Mouse (Mus musculus) A20 (cell line): Measurements from ENCODE around the gene Togaram2.

ENCODE experiments used
- DNase-seq: peaks from one replicate; pipeline ENCODE4 v3.0.0-alpha.2; 2011; ENCODE audit warnings: low read depth, low spot score

Gene Togaram2

DNA sequence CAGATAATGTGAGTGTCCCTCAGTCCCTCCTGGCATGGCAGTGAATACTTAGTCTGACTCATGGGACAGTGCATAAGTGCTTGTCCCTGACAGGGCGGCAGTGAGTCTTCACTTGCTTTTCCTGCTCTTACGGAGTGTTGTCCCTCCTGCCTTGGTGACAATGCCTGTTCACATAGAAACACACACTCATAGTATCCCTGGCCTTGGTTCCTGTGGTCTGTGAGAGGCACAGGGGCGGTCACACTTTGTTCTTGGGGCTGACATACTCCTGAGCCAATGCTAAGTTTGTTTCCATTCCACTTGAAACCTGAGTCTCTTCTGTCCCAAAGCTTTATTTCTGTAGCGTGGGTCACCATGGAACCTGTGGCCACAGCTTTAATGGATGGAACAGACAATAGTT is 9.3 kb downstream of the Togaram2 start:
- DNase-seq, result no peak

DNA sequence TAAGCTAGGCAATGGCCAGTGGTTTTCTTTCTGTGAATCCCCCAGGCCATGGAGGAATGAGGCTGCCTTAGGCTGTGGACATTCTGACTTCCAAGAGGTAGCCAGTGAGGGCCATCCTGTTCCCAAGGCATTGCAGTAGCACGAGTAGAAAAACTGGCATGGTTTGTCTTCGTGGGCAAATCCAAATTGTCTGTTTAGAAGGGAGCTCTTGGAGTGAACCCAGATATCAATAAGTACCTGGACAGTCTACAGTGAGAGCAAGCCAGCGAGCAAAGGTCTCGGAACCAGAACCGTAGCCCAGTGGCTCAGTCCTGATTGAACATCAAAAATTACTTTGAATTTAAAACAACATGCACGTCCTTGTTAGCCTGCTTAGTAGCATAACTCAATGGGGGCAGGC is 10.2 kb downstream of the Togaram2 start:
- DNase-seq, result no peak

DNA sequence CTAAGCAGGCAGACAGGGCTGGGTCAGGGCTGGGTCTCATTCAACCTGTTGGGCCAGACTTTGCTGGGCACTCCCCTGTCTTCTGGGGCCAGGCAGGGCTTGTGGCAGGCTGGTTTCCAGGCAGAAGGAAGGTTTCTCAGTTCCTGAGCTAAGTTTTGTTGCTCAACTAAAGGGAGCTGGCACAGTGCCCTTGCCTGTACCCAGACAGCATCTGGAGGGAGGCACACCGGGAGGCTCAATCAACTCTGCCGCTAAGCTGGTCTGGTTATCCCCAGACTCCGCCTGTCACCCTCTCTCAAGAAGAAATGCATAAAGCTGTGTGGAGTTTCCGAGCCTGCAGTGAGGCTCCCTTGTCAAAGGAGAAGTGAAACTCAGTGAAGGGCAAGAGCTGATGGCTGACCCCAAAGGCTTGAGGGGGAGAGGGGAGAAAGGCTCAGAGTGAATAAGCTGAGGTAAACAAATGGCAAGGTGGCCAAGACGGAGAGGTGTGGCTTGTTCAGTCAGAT is 11.1 kb downstream of the Togaram2 start:
- peak; percentile 94 for DNase-seq

DNA sequence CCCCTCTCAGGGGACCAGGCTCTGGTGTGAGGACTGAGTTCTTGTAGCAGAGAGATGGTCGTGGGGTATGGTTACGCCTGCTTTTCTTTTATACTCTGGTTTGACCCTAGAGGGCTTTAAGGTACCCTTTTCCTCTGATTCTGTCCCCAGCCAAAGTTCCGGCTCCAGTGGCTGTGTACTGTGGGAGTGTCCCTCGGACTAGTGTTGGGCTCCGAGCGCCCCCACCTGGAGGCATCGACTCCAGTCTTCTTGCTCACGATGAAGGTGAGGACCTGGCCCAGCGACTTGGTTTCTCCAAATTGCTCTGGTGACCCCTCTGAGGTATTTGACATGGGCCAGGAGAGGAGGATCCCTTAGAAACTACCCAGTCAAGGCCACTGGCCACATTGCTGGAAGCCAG is 14.4 kb downstream of the Togaram2 start:
- DNase-seq, result no peak

DNA sequence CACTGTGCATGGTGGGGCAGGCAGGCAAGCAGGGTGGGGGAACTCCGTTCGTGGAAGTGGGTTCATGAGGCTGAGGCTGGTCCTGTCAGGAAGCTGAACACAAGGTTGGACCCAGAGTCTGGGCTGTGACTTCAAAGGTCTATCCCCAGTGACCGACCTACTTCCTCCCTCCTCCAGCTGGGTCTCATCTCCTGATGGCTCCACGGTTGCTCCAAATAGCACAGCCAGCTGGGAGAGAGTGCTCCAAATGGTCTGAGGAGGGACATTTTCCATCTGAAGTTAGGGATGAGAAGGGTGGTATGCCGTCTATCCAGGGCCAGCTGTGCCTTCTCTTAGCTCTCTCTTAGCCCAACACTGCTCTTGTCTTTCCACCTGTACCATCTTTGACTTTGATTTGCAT is 16.8 kb downstream of the Togaram2 start:
- DNase-seq, result no peak

DNA sequence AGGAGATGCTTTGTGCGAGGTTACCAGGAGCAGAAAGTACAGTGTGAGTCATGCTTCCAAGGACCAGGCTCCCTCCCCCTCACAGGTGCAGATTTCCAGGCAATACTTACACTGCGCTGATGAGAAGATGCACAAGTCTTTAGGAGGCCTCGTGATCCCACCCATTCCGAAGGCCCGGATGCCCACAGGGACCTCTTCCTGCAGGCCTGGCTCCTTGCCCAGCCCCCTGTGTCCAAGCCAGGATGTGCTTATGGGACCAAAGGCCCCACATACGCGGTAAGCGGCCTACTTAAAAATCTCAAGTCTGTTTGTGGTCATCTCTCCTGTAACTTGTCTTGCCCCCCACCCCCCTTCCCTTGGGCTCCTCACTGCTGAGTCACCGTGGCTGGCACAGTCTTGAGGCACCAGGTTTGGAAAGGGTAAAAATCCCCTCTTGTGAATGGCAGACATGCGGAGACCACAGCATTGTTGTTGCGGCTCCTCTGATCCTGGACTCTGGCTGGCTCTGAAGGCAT is 18.4 kb downstream of the Togaram2 start:
- no peak for DNase-seq

DNA sequence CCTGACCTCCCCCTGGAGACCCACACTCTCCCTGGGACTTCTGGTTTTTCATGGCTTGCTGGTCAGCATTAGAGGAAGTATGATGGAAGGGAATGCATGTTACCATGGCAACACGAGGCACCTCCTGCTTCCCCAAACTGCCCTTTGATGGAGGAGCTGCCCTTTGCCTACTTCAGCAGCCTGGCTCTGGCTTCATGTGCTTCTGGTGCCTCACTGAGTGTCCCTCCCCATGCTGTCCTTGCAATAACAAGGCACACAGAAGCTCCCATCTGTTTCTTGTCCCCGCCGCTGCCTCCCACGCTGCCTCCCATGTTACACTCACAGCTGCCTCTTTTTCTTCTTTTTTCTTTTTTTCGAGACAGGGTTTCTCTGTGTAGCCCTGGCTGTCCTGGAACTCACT is 20.3 kb downstream of the Togaram2 start:
- DNase-seq, result no peak

DNA sequence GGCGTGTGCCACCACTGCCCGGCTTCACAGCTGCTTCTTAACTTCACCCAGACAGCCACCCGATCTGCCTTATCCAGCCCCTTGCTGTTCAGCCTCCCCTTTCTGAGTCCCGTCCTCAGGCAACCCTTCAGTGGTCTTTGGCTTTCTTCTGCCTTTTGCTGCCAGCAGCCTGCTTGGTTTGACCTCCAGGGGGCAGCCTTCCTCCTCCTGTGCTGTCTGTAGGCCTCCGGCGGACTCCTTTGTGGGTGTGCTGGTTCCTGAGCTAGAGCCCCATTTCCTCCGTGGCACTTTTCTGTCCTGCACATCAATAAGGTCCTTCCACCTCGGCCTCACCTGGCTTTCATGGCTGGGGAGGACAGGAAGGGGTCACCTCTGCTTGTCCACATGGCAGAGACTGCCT is 20.7 kb downstream of the Togaram2 start:
- DNase-seq, result peak; percentile 67

DNA sequence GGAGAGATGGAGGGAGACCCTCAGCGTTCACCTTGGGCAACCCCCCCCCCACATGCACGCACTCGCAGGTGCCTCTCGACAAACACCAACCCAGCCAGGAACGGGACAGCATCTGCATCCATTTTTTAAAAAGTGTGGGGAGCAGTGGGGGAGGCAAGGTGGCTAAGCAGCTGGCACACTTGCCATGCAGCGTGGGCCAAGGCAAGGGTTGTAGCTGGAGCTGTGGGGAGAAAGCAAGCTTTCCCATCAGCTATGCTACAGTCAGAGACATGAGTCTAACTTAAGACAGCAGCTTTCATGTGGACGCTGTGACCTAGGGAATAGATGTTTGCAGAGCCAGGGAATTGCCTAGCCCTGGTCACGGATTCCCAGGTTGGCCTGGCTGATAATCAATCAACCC is 22.1 kb downstream of the Togaram2 start:
- no peak for DNase-seq

DNA sequence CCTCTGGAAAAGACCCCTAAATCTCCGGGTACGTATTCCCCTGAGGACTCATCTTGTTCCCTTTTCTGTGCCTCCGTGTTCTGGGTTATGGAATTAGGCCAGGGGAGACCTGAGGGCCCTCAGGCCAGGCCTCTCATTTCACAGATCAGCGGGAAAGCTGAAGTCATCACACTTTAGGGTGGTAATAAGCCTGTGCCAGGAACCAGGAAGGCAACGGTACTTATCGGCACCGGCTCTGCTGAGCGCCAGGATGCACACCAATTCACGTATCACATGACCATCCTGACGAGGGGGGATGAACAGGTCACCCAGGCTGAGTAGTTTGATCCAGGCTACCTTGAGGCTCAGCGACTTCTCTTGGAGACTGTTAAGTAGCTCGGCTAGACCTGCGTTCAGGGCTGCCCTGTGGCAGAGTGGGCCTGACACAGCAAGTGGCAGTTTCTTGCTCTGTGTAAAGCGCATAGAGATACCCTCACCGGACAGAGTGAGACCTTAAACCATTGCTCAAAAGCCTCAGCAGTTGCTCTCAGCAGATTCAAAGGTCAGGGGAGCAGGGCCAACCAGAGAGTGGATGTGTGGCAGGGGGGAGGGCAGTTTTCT is 22.8 kb downstream of the Togaram2 start:
- DNase-seq, result no peak

DNA sequence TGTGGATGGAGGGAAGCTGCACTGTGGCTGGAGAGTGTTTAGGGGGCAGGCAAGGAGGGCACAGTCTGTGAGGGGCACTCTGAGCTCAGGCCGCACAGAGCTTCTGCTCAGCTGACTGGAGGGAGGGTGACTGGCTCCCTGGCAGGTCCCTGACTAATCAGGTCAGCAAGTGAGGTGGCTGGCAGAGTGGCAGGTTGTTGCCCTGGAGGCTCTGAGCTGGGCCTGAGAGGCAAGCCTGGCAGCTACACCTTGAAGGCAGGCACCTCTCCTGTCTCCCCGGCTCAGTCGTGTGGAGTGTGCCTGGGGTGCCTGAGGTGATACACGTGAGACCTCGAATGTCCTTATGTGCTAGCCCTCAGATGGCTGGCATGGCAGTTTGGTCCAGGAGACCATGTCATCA is 23.3 kb downstream of the Togaram2 start:
- DNase-seq, result no peak

DNA sequence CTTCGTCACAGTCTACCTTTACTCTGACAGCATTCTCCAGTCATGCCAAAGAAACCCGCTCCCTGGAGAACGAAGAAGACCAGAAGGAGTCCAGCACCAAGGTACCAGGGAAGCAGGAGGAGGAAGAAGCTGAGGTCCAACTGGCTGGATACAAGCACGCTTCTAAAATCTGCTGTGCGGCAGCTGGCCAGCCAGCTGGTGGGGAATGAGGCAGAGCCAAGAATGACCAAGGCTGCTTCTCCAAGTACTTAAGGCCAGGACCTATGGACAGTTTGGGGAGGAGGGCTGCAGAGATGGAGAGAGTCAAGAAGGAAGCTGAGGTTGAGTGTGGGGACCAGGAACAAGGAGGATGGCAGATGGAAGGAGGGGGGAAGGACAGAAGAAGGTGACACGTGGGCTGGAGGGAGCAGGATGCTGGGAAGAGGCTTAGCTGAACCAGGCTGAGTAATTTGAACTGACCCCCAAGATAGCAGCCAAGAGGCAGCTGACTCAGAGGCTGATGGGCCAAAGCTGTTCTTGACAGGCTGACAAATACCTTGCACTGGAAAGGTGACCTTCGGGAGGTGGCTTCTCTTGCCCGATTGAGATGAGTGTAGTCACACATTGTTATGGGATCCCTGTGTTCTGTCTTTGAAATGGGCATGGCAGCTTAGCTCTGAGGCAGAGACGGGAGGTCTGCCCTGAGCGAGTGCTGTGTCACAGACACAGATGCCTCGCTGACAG is 25.0 kb downstream of the Togaram2 start:
- DNase-seq, result no peak

DNA sequence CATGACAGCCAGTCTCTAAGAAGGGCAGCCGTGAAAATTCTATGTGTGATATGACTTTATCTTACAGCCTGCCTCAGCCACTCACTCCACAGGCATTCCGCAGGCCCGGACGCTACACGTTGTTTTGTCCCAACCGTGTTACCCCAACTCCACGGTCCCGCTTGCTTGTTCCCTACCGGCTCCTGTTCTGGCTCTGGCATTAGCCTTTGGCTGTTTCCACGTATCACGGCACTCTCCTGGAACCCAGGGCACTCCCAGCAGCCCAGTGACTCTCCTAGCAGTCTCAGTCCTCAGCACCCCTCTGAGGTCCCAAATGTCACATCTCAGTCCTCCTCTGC is 25.5 kb downstream of the Togaram2 start:
- no peak for DNase-seq

DNA sequence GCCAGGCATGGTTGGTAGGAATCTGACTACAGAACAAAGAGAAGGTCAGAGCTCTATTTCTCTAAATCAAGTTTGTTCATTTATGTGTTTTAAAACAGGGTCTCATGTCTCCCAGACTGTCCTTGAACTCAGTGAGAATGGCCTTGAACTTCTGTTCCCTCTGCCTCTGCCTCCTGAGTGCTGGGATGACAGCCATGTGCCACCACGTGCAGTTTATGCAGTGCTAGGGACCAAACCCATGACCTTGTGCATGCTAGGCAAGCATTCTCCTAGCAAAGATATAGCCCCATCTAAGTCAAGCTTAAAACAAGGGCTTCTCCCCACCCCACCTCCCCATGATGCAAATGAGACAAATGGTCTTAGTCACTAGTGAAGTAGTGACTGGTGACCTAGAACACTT is 32.1 kb downstream of the Togaram2 start:
- no peak for DNase-seq

DNA sequence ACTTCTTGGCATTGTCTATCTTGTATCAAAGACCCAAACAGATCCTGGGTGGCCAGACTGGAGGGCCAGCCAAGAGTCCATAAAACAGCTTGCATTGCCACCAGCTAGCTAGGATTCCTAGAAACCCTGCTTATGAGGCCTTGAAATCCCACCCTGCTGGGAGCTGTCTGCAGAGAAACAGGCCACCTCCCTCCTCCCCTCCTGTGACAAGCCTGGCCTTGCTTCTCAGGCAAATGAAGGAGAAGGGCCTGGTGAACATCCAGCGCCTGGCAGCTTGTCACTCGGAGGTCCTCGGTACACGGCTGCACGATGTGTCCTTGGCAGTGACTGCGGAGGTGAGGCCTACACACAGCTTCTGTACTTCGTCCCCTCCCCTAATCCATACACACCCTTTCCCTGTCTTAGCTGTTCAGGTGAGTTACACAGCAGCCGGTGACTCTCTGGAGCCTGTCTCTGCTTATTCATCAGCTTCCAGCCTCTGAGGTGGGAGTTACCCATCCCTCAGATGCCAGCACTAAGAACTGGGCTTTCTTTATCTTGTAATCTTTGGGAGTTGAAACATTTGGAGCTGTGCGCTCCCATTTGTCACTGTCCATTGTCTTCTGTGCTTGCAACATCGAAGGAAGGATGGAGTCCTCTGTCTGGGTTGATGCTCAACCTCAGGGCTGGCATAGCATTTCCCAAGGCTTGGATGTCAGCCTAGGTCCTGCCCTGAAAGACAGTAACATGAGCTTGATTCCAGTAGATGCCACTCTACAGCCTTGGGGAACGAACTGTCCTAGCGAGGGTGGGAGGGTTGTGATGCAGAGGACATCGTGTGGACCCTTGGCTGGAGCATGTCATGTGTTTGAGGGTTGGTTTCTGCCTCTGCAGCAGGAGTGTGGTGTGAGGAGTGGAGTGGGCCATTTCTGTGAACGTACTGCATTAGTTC is 32.8 kb downstream of the Togaram2 start:
- DNase-seq, result no peak

DNA sequence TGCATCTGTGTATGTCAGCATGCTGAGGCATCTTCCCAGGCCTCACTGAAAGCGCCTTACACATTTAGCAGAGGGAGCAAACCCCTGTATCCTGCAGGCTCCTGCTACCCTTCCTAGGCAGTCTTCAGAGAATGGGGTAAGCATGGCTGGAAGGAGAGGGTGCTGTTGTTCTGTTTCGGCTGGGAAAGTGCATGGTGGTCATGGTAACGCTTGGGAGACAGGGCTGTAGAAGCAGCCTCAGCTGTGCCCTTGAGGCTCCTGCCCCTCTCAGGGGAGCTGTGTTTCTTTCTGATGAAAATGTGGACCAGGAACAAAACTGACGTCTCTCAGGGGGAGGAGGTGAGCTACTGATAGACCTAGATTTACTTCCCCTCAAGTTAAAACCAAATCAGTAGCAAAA is 34.7 kb downstream of the Togaram2 start:
- DNase-seq, result no peak

DNA sequence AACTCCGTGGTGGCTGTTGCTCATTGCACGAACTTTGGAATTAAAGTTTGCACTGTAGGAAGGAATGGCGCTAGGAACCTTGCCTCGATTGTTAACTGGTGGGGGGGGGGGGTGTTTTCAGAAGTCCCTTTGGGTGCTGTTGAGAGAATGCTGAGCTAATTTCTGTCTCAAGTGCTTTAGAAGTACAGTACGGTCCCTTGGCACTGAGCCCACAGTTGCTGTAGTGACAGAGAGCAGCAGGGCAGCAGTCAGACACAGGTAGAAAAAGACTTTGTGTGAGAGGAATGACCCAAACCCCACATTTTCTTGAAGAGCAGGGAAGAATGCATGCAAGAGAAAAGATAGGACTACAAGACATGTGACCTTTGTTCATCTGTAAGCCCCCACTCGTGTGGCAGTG is 39.2 kb downstream of the Togaram2 start:
- DNase-seq, result no peak

DNA sequence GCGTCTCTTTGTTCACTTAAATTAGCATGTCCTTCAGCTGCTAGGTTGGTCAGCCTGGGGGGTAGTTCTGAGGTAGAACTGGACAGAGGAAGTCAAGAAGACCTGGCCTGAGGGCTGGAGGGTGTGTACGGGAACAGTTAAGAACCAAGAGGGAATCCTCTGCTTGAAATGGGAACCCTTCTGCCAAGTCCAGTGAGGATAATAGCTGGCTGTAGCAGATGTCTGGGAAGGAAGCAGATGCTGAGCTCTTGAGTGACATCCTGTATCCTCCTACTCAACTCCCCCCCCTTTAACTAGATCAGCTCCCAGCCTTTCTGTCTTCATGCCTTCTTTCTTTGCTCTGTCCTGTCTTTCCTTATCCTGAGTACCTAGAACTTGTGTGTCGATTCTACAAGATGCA is 42.0 kb downstream of the Togaram2 start:
- DNase-seq, result no peak

DNA sequence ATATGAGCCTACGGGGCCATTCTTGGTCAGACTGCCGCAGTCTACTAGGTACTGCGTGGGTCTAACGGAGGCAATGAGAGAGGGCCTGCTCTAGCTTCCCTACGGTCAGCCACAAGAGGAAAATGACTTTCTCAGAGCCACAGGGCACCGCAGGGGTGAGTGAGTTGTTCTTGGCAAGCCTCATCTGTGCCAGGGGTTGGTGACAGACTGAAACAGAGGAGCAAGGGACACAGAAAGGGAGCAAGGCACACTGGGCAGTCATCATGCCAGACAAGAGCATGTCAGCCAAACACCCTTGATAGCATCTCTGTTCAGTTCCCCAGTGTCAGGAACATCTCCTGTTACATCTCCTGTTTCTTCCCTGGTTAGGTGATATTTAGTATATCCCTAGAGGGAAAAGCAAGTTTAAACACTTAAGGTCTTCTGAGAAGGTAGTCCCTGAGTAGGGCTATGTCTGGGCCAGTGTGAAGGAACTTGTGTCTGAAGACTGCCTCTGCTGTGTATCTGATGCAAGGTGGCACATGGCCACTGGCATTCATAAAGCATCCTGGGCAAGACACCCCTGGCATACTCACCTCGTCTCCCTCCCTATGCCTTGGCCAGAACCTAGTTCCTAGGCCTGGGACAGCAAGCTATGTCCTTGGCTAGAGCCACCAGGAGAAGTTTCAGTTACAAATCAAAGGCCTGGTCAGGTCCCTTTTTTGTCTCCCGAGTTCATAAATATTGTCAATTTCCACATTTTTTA is 45.0 kb downstream of the Togaram2 start:
- DNase-seq, result no peak

DNA sequence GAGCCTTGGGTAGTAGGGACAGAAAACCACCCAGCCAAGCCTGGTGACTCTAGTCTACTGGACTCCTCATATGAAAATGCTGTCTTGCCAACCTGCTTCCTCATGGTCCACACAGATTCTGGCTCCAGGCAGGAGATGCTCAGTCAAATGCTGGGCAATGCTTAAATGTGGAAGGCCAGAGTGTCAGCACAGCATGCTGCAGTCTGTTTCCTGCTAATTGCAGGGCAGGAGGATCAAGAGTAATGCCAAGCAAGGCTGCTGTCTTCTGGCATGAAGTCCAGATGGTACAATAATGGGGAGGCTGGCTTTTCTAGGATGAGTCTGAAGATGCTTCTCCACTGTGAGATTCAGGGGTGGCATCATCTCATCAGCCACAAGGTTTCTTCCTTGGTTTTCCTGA is 47.4 kb downstream of the Togaram2 start:
- DNase-seq, result no peak

DNA sequence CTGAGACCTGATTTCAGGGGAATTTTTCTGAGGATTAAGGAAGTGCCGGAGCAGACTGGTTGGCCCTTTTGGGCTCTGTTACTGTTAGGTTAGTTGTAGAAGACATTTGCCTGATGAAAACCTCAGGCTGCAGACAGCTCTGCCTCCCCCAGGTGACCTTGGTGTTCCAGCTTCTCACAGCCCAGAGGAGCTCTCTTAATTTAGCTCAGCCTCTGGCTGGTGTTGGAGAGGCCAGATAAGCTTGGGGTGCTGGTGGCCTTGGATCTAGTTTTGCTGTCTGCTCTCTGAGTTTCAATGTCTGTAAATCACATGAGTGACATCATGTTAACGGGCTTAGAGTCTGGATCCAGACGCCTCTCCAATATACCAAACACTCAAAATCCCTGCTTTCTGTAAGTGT is 48.0 kb downstream of the Togaram2 start:
- no peak for DNase-seq

DNA sequence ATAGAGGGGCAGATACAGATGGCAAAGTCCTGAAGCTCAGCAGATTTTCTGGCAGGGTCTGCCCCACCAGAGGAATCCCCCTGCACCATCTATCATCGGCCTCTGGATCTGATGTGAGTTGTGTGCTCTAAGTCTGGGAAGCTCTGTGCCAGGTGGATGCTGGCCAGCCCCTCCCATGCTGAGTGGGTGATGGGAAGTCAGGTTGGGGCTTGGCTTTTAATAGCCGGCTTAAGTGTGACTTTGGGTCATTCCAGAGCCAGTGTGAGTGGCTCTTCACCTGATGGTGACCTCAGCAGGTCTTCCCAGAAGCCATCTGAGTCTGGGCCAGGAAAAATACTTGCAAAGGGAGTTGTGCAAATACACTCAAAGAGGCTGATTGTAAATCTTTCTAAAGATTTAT is 57.6 kb downstream of the Togaram2 start:
- no peak for DNase-seq
